Mouse (Mus musculus) regulatory T cell (primary cell): ENCODE data around the gene Mapkapk5.

ENCODE experiments used
- in situ Hi-C: fragments of 300-600 bp; cut with MboI, MseI; formaldehyde crosslinking; loops from one replicate; pipeline ENCODE4 v1.15.1; 2025; ENCODE audit warnings: high pct_unique_total_duplicates

The Mapkapk5 gene

DNA sequence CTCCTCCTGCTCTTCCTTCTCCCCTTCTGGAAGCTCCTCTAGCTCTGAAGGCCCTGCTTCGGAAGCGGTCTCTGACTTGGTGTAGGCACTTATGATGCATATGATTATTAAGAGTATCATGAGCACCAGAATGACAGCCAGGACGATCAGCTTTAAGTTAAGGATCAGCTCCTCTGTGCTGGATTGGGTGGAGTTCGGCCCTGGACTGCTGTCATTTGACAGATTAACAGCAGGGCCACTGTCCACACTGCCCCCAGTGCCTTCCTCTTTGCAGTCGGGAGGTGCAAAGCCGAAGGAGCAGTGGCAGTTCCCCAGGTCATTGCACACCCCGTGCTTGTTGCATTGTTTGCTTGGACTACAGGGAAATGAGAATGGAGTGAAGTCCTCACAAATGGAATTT, 45.0 kb downstream of the Mapkapk5 start:
- in situ Hi-C loops = no loop called here

DNA sequence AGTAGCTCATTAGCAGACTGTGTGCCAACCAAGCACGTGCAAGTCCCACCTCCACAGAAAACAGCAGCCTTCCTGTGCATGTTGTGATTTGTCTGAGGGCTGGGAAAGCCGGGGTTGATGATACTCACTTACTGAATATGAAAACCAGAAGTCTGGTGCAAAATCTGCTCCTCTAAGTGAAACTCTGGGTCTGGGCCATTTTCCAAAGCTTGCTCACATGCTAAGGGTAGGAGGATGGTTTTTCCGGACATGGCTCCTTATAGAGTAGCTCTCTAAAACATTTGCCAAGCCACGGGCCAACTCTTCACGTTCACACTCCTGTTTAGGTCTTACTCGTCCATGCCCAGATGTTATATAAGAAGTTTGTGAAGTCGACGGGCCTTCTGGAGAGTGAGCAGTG, 52.4 kb downstream of the Mapkapk5 start:
- in situ Hi-C loops = no loop called here

- in situ Hi-C loops = no loop called here
Measured at GRCm38 (mm10) chr5:121484801-121485200, 60.9 kb downstream of the Mapkapk5 start.

DNA sequence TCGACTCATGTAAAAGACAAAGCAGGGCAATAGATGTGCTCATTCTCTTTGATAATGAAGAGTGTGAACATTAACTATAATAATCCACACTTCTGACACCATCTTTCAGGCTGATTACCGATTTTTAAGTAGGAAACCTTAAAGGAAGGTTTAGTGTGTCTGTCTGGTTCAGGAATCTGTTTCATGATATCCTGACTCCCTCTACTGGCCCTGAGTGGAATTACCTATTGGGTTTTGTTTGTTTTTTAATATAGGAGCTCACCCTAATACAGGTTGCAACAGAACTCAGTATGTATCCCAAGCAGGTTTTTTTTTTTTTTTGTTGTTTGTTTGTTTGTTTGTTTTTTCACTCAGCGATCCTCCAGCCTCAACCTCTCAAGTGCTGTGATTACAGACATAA, 68.0 kb downstream of the Mapkapk5 start:
- in situ Hi-C loops = no loop called here

DNA sequence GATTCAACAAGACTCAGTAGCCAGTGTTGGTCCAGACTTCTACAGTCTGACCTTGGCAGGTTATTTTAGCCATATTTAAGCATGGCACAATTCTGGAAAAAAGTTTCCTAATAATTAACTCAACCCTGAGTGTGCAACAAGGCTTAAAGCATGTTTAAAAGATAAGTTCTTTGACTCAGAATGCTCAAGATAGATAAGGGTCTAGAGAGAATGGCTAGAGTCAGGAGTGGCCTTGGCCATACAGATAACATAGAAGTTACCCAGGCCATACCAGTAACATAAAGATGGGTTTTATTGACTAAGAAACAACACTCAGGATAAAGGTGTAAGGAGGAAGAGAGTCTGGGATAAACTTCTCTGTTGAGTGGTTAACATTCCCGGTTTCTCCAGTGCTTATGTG, 69.7 kb downstream of the Mapkapk5 start:
- in situ Hi-C loops = no loop called here
